Mouse (Mus musculus) cerebellum, postnatal 36 days (tissue): ENCODE results near the gene Zswim1.
A peak's percentile ranks its signal among the peaks of the same experiment; 100 is the strongest.
"Not testable (repeated sequence)": the region's sequence is repeated elsewhere in the genome, so short reads cannot be mapped to it uniquely, and the experiment has no call there.

Experiments used
- DNase-seq, 2 experiments: peaks; one replicate each; pipeline ENCODE4 v3.0.0; 2021 to 2022; ENCODE audit warnings: mixed read lengths in 2 of 2

Gene Zswim1

GRCm38 (mm10) chr2:164793236-164793635 lies 29.2 kb upstream of the Zswim1 start:
- DNase-seq, result peak; percentile 75 to 78

GRCm38 (mm10) chr2:164793772-164794171 lies 28.7 kb upstream of the Zswim1 start:
- no peak for DNase-seq

- peak; percentile 86 to 87 for DNase-seq
Observed at GRCm38 (mm10) chr2:164794293-164794692, 28.2 kb upstream of the Zswim1 start.

- DNase-seq, result no peak
Observed at GRCm38 (mm10) chr2:164795868-164796267, 26.6 kb upstream of the Zswim1 start.

GRCm38 (mm10) chr2:164798554-164798953 lies 23.9 kb upstream of the Zswim1 start:
- DNase-seq, result not testable (repeated sequence)

GRCm38 (mm10) chr2:164800252-164801004 lies 22.1 kb upstream of the Zswim1 start:
- no peak for DNase-seq

GRCm38 (mm10) chr2:164803201-164803920 lies 19.1 kb upstream of the Zswim1 start:
- no peak for DNase-seq

DNA sequence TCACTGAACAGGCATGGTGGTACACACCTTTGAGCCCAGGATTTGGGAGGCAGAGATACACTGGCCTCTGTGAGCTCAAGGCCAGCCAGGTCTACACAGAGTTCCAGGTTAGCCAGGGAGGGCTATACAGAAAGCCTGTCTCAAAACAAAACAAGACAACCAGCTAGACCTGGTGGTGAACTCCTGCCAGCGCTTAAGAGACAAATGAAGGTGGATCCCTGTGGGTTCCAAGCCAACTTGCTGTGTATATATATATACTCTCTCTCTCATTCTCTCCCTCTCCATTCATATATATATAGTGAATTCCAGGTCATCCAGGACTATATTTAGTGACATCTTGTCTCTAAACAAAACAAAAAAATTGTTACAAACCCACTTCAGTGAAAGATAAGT lies 18.6 kb upstream of the Zswim1 start:
- no peak for DNase-seq

DNA sequence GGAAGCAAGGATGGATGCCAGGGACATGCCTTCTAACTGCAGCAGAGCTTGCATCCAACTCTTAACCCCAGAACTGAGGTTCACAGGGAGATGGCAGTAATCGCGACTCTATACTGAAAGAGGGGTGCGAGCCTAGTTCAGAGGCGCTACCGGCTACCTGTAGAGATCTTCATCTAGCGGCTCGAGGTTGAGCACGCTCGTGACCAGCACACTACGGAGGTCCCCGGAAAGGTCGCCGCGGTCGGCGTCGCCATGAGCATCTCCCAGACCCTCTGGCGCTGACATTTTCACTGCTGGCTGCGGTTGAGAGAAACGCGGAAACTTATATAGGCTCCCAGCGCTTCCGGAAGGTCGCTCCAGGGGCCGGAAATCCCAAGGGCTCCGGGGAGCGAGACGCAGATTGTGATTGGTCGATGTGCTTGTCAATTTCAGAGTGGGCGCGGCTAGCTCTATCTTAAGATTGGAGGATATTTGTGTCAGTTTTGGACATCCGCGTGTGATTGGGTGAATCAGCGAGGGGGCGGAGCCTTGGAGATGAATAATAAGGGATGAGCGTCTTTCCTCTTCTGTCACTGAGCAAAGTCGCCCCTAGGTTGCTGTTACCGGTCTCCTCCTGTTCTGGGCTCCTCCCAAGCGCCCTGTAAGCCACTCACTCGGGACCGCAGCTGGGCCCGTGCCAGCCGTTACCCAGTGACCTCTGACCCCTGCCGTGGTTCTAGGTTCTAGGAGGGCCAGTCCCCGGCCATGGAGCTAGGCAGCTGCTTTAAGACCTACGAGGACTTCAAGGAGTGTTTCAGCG lies 17.8 kb upstream of the Zswim1 start, which contains the start of the genes Acot8 and Zswim3:
Gene Acot8, minus strand, starts transcription at position 350 of the 799 bp plus-strand sequence.
Gene Zswim3, plus strand, starts transcription at position 566 of the 799 bp plus-strand sequence.
- DNase-seq, result peak; percentile 96 to 100

DNA sequence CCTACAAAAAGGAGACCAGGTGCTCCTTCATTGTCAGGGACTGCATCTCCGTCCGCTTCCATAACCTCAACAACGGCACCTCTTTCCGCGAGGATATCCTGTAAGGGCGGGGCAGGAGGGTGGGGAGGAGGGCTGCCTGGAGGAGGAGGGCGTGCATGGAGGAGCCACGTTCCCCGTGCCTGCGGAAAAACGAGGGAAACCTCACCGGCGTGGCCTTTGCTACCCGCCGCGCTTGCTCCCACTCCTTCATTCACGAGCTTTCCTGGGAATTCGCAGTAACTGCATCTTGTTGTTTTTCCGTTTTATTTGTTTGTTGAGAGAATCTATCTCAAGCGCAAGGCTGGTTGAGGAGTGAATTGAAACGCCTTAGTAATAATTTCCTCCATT lies 17.2 kb upstream of the Zswim1 start:
- no peak for DNase-seq

DNA sequence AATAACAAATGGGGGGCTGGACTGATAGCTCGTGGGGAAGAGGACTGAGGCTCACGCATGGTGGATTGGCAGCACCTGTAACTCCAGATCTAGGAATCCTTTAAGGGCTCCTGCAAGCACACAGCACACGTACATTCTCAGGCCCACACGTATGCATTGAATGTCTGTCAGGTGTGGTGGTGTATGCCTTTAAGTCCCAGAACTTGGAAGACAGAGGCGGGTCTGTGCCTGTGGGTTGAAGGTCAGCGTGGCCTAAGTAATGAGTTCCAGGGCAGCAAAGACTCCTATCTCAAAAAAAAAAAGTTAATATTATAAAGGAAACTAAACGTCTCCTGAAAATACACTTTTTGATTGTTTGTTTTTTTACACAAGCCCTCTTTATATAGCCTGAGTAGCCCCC lies 15.9 kb upstream of the Zswim1 start:
- no peak for DNase-seq

- DNase-seq, result no peak
Observed at GRCm38 (mm10) chr2:164813557-164813956, 8.9 kb upstream of the Zswim1 start.

DNA sequence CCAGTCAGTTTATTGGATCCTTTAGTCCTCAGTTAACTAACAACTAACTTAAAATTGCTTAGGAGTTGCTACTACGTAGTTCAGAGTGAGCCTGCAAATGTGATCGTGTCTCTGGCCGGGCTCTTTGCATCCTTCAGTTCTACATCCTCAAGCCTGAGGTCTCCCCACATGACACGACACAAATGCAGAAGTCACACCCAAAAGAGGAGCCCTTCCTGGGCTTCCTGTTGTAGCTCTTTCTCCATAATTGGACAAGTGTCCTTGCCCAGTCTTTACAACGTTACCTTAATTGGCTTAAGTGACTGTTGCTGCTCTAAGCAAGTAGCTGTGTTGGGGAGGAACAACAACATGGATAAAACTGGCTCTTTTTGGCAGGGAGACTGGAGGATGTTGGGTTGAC lies 7.1 kb upstream of the Zswim1 start:
- no peak for DNase-seq

DNA sequence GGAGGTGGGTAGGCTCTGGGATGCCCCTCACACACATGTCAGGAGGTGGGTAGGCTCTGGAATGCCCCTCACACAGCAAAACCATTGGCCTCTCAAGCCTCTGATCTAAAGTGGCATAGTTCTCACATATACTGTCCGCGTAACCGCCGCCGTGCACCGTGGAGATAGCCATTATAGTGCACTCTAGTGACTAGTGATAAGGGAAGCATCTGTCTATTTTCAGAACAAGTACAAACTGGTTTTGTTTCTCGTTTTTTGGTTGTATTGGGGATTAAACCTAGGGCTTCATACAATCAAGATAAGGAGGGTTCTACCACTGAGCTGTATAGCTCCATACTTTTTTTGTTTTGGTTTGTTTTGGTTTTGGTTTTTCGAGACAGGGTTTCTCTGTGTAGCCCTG lies 6.7 kb upstream of the Zswim1 start:
- DNase-seq, result no peak

DNA sequence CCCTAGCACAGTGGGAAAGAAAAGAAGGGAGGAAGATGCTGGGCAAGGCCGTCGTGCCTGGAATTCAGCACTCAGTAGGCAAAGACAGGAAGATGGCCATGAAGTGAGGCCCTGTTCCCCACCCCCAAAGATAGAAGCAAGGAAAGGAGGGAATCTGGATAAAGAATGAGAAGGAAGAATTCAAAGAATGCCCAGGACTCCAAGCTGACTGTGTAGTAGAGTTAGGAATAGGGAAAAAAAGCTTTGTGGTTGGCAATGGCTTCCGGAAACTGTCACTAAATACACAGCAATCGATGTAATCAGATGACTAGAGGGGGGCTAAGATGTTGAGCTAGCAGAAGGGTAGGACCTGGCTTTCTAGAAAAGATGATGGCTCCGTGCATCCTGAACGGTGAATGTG lies 5.3 kb upstream of the Zswim1 start:
- no peak for DNase-seq

GRCm38 (mm10) chr2:164817703-164818102 lies 4.8 kb upstream of the Zswim1 start:
- no peak for DNase-seq

GRCm38 (mm10) chr2:164821060-164821459 lies 1.4 kb upstream of the Zswim1 start:
- DNase-seq, result peak in 1 of 2 experiments; percentile 40

GRCm38 (mm10) chr2:164823181-164823585 lies 697 bp downstream of the Zswim1 start:
- DNase-seq, result no peak

- DNase-seq, result no peak
Observed at GRCm38 (mm10) chr2:164823969-164824368, 1.5 kb downstream of the Zswim1 start.

GRCm38 (mm10) chr2:164825521-164825920 lies 3.0 kb downstream of the Zswim1 start:
- DNase-seq, result no peak

GRCm38 (mm10) chr2:164827146-164827850 lies 4.8 kb downstream of the Zswim1 start:
- DNase-seq, result no peak

- no peak for DNase-seq
Observed at GRCm38 (mm10) chr2:164828437-164828836, 6.0 kb downstream of the Zswim1 start, which contains the start of gene Spata25. Gene Spata25, minus strand, starts transcription at chr2:164828537.

DNA sequence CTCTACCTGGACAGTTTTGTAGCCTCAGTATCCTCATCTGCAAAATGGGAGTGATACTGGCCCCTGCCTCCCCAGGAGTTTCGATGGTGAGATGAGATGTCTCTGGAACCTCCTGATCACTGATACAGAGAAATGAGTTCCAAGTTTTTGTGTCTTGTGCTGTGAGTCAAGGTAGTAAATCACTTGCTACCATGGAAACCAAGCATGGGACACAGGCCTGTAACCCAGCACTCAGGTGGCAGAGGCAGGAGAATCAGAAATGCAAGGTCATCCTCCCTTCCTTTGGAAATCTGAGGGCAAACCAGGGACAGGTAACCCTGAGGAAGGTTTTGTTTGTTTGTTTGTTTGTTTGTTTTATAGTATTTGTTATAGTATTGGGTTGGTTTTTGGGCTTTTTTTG lies 6.6 kb downstream of the Zswim1 start:
- no peak for DNase-seq
